Mouse (Mus musculus) brain, embryonic 14.5 days (tissue): Measurements from ENCODE around the gene Epb41l2.

ENCODE experiments used
- CTCF ChIP-seq: fragments of 200-500 bp; IDR thresholded peaks from 2 replicates; pipeline ENCODE4 v1.5.1; 2012; ENCODE audit warnings: inconsistent platforms, mild to moderate bottlenecking, moderate library complexity, borderline replicate concordance; ENCODE audit not compliant: insufficient read depth, insufficient read length; ENCODE audit errors: extremely low read depth
- POLR2A ChIP-seq: fragments of 200-500 bp; IDR thresholded peaks from 2 replicates; pipeline ENCODE4 v1.6.1; 2012; ENCODE audit warnings: mild to moderate bottlenecking, inconsistent platforms, borderline replicate concordance; ENCODE audit not compliant: poor library complexity, insufficient read depth, insufficient read length, severe bottlenecking; ENCODE audit errors: extremely low read depth

DNA sequence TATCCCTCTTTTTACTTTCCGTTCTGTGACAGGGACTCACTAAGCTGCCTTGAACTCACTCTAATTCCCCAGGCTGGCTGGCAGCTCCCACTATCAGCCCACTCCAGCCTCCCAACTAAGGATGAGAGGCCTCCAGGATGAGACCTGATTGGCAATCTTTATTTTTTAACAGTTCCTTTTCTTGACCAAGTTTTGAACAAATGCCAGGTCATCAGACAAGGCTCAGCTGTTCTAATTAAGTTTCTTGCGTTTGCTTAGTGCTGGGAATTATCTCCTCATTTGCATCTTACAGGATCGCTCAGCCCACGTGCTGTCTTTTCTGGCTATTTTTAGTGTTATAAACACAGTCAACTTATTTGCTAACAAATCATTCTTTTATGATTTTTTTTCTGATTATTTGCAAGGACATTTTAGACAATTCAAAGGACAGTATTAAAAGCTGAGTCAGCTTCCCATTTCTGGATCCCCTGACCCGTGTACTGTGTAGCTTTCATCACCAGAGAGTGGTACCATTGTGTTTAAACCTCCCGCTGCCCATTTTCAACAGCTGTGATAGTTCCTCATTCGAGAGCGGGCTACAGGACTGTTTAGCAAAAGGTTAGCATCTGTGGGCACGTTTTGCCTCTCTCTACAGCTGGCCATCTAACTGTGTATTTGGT, 47.9 kb upstream of the Epb41l2 start:
- no peak for TF ChIP-seq POLR2A
- no peak for TF ChIP-seq CTCF
